Mouse (Mus musculus) hindbrain, embryonic 13.5 days (tissue): ENCODE results near the gene Megf11. TPM values are rescaled to one million over a fixed set of nuclear protein-coding genes. Genes with fewer than 3 reads are reported as not detected.
A peak's percentile ranks its signal among the peaks of the same experiment; 100 is the strongest.

Experiments
- ATAC-seq: fragments of 200-750 bp; cut with Nextera tagmentation; 2 replicates; pipeline ENCODE4 v1.8.0; 2017; ENCODE audit warnings: moderate TSS enrichment; ENCODE audit not compliant: low FRiP score
- H3K27ac ChIP-seq: fragments of 300-500 bp; sonication (generic); 2 replicates; pipeline ENCODE4 v1.5.1; 2015; ENCODE audit warnings: inconsistent platforms, mild to moderate bottlenecking, moderate library complexity
- H3K27me3 ChIP-seq: fragments of 300-500 bp; sonication (generic); 2 replicates; pipeline ENCODE4 v1.6.1; 2015; ENCODE audit warnings: mild to moderate bottlenecking, inconsistent platforms
- H3K36me3 ChIP-seq: fragments of 300-500 bp; sonication (generic); 2 replicates; pipeline ENCODE4 v1.6.1; 2015; ENCODE audit warnings: mild to moderate bottlenecking, inconsistent platforms
- H3K4me1 ChIP-seq: fragments of 300-500 bp; sonication (generic); replicated peaks from 2 replicates; pipeline ENCODE4 v1.6.1; 2015; ENCODE audit warnings: inconsistent platforms
- H3K4me2 ChIP-seq: fragments of 300-500 bp; sonication (generic); 2 replicates; pipeline ENCODE4 v1.6.1; 2015; ENCODE audit warnings: inconsistent platforms, mild to moderate bottlenecking, moderate library complexity
- H3K4me3 ChIP-seq: fragments of 300-500 bp; sonication (generic); 2 replicates; pipeline ENCODE4 v1.5.1; 2015; ENCODE audit warnings: mild to moderate bottlenecking, inconsistent platforms
- H3K9ac ChIP-seq: fragments of 300-500 bp; sonication (generic); 2 replicates; pipeline ENCODE4 v1.6.1; 2015; ENCODE audit warnings: mild to moderate bottlenecking, inconsistent platforms
- H3K9me3 ChIP-seq: fragments of 300-500 bp; sonication (generic); 2 replicates; pipeline ENCODE4 v1.6.1; 2016; ENCODE audit warnings: inconsistent platforms
- WGBS: fragments of 180-500 bp; shearing (Covaris S2); methylation state at CpG from one replicate; pipeline ENCODE4 v1.1.7; 2015; 5-methylcytosine and 5-hydroxymethylcytosine counted together
- polyA plus RNA-seq: library from polyadenylated mRNA; unstranded; fragments of >200 nt; fragmentation: Nextera tagmentation; extraction: Ambion mirVana; gene quantifications from 2 replicates; pipeline ENCODE4 v1.2.1, GENCODE M21; 2015

The Megf11 gene
- polyA plus RNA-seq, 1 experiment from 2014 or later: 15.7 TPM

DNA sequence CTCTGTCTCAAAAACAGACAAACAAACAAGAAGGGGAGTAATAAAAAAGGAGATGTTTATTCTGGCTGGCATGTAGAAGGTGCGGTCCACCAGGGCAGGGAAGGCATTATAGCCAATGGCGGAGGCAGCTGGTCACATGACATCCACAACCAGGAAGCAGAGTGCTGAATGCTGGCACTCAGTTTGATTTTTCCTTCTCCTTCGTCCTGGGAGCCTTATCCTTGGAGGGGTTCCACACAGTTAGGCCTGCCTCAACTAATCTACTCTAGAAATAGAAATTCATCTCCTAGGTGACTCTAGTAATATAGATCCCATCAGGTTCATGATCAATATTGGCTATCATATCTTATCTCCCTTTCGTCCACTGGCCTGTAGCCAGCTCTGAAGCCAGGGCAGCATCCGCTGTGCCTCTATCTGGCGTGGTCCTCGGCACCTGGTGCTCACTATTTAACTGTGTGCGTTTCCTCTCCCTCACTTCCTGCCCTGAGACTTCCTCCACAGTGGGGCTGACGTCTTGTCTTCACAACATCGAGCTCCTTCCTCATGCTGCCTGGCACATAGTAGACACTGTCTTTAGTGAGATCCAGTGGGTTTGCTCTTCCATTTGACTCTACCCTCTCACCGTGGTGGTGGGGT is 171.8 kb downstream of the Megf11 start:
- no peak for ATAC-seq
- no peak overlapping the region for H3K27ac ChIP-seq
- no peak overlapping the region for H3K4me2 ChIP-seq
- H3K4me1 ChIP-seq: peaks cover 29% of the 10 kb centered on the region
- H3K9me3 ChIP-seq: no peaks in the 10 kb centered on the region
- no peaks in the 10 kb centered on the region for H3K36me3 ChIP-seq
- no peak overlapping the region for H3K9ac ChIP-seq
- no peak overlapping the region for H3K4me3 ChIP-seq
- H3K27me3 ChIP-seq: 0 out of 2 replicates have a peak, but pooled peaks cover 4% of the 10 kb centered on the region
- WGBS: 81% methylated on average over 11 of the region's 11 CpGs

DNA sequence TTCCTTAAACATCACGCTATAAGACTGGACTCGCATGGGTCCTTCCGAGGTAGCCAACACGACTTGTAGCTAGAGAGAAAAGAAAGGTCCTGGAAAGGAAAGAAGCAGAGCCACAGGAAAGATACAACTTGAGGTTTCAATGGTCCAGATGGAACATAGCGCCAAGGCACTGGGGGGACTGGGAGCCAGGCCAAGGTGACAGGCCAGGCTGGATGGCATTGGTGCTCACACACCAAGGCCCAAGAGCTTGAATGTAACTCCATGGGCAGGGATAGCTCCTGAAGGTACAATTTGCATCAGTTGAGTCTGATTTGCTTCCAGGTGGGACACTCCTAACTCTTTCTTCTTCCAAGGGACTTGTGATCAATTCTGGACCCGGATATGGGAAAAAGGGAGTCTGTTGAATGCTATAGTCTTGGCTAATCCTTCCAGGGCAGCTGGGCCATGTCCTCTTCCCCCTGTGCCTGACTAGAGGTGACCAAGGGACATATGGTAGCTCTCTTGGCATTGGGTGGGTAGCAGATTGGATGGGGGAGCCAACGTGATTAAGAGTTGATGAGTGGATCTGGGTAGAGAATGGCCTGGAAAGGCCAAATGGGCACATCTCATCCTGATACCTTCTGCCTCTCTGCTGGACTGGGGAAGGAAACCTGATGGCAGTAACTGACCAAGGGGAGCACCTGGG is 172.6 kb downstream of the Megf11 start:
- Histone ChIP-seq H3K9me3 (no peaks in the 10 kb centered on the region), H3K9ac (no peak overlapping the region), H3K4me3 (no peak overlapping the region), H3K4me1 (peaks cover 29% of the 10 kb centered on the region), H3K4me2 (no peak overlapping the region), H3K27me3 (0 out of 2 replicates have a peak, but pooled peaks cover 4% of the 10 kb centered on the region), H3K36me3 (no peaks in the 10 kb centered on the region), H3K27ac (no peak overlapping the region)
- 96% methylated on average over 7 of the region's 7 CpGs for WGBS
- no peak for ATAC-seq

DNA sequence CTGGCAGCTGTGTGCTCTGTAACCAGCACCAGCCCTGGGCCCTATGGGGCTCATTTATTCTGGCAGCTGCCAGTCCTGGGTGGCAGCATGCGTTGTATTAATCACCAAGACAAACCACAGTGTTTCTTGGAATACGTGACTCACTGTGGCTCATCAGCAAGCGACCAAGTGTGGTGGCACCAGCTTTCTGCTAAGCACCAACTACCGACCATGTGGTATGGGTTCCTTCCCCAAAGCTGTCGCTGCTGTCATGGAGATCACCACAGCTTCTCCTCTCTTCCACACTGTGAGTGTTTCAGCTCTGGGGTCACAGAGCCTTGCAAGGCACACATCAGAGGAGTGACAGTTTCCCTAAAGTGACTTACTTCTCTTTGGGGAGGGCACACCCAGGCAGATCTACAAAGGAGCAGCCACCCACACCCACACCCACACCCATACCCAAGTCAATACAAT is 178.9 kb downstream of the Megf11 start:
- no peak for ATAC-seq
- Histone ChIP-seq H3K9me3 (no peaks in the 10 kb centered on the region), H3K27me3 (no peaks in the 10 kb centered on the region), H3K4me2 (no peak overlapping the region), H3K36me3 (no peaks in the 10 kb centered on the region), H3K4me3 (no peak overlapping the region), H3K4me1 (peaks cover 28% of the 10 kb centered on the region), H3K9ac (no peak overlapping the region), H3K27ac (no peak overlapping the region)
- WGBS: 67% methylated on average over 5 of the region's 5 CpGs

- Histone ChIP-seq H3K9ac (no peak overlapping the region), H3K4me1 (peaks cover 21% of the 10 kb centered on the region), H3K4me3 (no peak overlapping the region), H3K4me2 (no peak overlapping the region), H3K27me3 (no peaks in the 10 kb centered on the region), H3K27ac (no peak overlapping the region), H3K36me3 (no peaks in the 10 kb centered on the region), H3K9me3 (no peaks in the 10 kb centered on the region)
- no peak for ATAC-seq
Measured at GRCm38 (mm10) chr9:64565915-64566314, 180.5 kb downstream of the Megf11 start.

- ATAC-seq: no peak
- H3K4me3 ChIP-seq: no peak overlapping the region
- no peaks in the 10 kb centered on the region for H3K9me3 ChIP-seq
- H3K9ac ChIP-seq: no peak overlapping the region
- no peaks in the 10 kb centered on the region for H3K27me3 ChIP-seq
- H3K4me2 ChIP-seq: no peak overlapping the region
- WGBS: 65% methylated on average over 2 of the region's 2 CpGs
- peaks cover 20% of the 10 kb centered on the region for H3K4me1 ChIP-seq
- H3K27ac ChIP-seq: no peak overlapping the region
- H3K36me3 ChIP-seq: no peaks in the 10 kb centered on the region
Measured at GRCm38 (mm10) chr9:64566376-64566775, 180.9 kb downstream of the Megf11 start.

- no peak for ATAC-seq
- H3K4me3 ChIP-seq: no peak overlapping the region
- no peak overlapping the region for H3K4me2 ChIP-seq
- no peaks in the 10 kb centered on the region for H3K9me3 ChIP-seq
- peaks cover 28% of the 10 kb centered on the region for H3K4me1 ChIP-seq
- no peaks in the 10 kb centered on the region for H3K27me3 ChIP-seq
- no peak overlapping the region for H3K27ac ChIP-seq
- 63% methylated on average over 5 of the region's 5 CpGs for WGBS
- no peaks in the 10 kb centered on the region for H3K36me3 ChIP-seq
- H3K9ac ChIP-seq: no peak overlapping the region
Measured at GRCm38 (mm10) chr9:64567482-64567881, 182.1 kb downstream of the Megf11 start.

- no peaks in the 10 kb centered on the region for H3K36me3 ChIP-seq
- H3K9ac ChIP-seq: no peak overlapping the region
- no peaks in the 10 kb centered on the region for H3K27me3 ChIP-seq
- 53% methylated on average over 8 of the region's 8 CpGs for WGBS
- no peak overlapping the region for H3K4me2 ChIP-seq
- ATAC-seq: no peak
- peaks cover 32% of the 10 kb centered on the region for H3K4me1 ChIP-seq
- H3K4me3 ChIP-seq: no peak overlapping the region
- H3K27ac ChIP-seq: no peak overlapping the region
- H3K9me3 ChIP-seq: no peaks in the 10 kb centered on the region
Measured at GRCm38 (mm10) chr9:64568467-64569260, 183.2 kb downstream of the Megf11 start.

DNA sequence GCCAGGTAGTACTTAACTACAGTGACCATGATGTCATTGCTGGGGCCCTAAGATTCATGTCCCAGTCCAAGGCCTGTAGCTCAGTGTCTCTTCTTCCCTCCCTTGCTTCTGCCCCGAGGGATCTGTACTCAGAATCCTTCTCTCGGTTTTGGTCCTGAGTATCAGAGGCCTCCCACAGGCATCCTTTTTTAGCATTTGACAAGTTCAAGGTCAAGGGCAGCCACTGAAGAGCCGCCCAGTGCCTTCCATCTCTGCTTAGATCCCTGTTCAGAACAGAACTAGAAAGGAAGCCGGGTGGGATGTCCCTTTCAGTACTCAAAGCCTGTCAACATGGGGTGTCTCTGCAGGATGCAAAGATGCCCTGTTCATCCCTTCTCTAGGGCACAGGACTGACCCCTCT is 185.0 kb downstream of the Megf11 start:
- Histone ChIP-seq H3K27me3 (no peaks in the 10 kb centered on the region), H3K9ac (no peak overlapping the region), H3K4me2 (no peak overlapping the region), H3K27ac (no peak overlapping the region), H3K36me3 (no peaks in the 10 kb centered on the region), H3K4me1 (peaks cover 30% of the 10 kb centered on the region), H3K4me3 (no peak overlapping the region), H3K9me3 (no peaks in the 10 kb centered on the region)
- no peak for ATAC-seq
- 41% methylated on average over 4 of the region's 4 CpGs for WGBS

GRCm38 (mm10) chr9:64571091-64571490 is 185.7 kb downstream of the Megf11 start:
- no peak for ATAC-seq
- Histone ChIP-seq H3K9me3 (no peaks in the 10 kb centered on the region), H3K36me3 (no peaks in the 10 kb centered on the region), H3K9ac (no peak overlapping the region), H3K27me3 (no peaks in the 10 kb centered on the region), H3K4me3 (no peak overlapping the region), H3K27ac (no peak overlapping the region), H3K4me1 (peaks cover 31% of the 10 kb centered on the region), H3K4me2 (no peak overlapping the region)
- WGBS: 86% methylated on average over 8 of the region's 8 CpGs

- no peaks in the 10 kb centered on the region for H3K27me3 ChIP-seq
- no peak overlapping the region for H3K4me3 ChIP-seq
- H3K27ac ChIP-seq: no peak overlapping the region
- ATAC-seq: no peak
- peaks cover 43% of the 10 kb centered on the region for H3K4me1 ChIP-seq
- 72% methylated on average over 7 of the region's 7 CpGs for WGBS
- no peaks in the 10 kb centered on the region for H3K36me3 ChIP-seq
- H3K4me2 ChIP-seq: no peak overlapping the region
- no peak overlapping the region for H3K9ac ChIP-seq
- H3K9me3 ChIP-seq: no peaks in the 10 kb centered on the region
Measured at GRCm38 (mm10) chr9:64572629-64573190, 187.3 kb downstream of the Megf11 start.

DNA sequence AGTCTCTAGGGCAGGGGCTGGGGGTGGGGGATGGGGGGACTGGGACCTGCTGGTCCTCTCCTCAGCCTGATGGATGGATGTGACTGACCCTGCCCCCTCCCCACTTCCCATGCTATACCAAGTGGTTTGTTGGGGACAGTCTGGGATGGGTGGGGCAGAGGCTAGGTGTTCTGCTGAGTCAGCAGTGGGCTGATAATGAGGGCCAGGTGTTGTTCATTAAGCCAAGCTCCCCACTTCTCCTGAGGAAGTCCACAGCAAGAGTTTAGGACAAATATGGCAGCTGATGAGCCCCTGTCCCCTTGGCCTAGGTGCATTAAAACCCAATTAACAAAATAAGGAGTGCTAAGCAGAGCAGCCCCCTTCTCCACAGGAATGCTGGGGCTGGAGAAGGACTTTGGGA is 190.2 kb downstream of the Megf11 start:
- no peaks in the 10 kb centered on the region for H3K36me3 ChIP-seq
- H3K27ac ChIP-seq: peak overlapping the region; percentile 73; the same call in 1 of the 2 replicates
- no peak overlapping the region for H3K4me2 ChIP-seq
- no peak overlapping the region for H3K4me3 ChIP-seq
- ATAC-seq: no peak
- no peaks in the 10 kb centered on the region for H3K27me3 ChIP-seq
- H3K9ac ChIP-seq: no peak overlapping the region
- peaks cover 53% of the 10 kb centered on the region for H3K4me1 ChIP-seq
- H3K9me3 ChIP-seq: no peaks in the 10 kb centered on the region

GRCm38 (mm10) chr9:64576143-64576878 is 190.9 kb downstream of the Megf11 start:
- Histone ChIP-seq H3K36me3 (no peaks in the 10 kb centered on the region), H3K9ac (no peak overlapping the region), H3K4me2 (no peak overlapping the region), H3K4me3 (no peak overlapping the region), H3K27me3 (no peaks in the 10 kb centered on the region), H3K9me3 (no peaks in the 10 kb centered on the region), H3K4me1 (peaks cover 53% of the 10 kb centered on the region), H3K27ac (peak overlapping the region; percentile 73)
- no peak for ATAC-seq
- 61% methylated on average over 5 of the region's 5 CpGs for whole genome bisulfite sequencing
